Mouse (Mus musculus): ENCODE results near the gene Dchs2.

- no peak for TF ChIP-seq POLR2A (IDR thresholded peaks at IDR 0.05; ENCODE audit: borderline replicate concordance, control insufficient read depth, low read depth, low read length)
- 0 out of 2 replicates have a peak, but pooled peaks have one; percentile 7 for TF ChIP-seq CTCF (IDR thresholded peaks at IDR 0.05; ENCODE audit: control insufficient read depth, insufficient read depth, low read length)
Observed at GRCm38 (mm10) chr3:83080567-83081055, 47.1 kb upstream of the Dchs2 start.
